Mouse (Mus musculus) hematopoietic stem cell, adult 5-6 weeks (primary cell): ENCODE measurements around the gene Arf1. TPM values are rescaled to one million over a fixed set of nuclear protein-coding genes. Genes with fewer than 3 reads are reported as not detected.

ENCODE experiments used
- ATAC-seq, 2 experiments: fragments of 125-278 bp in 1 of 2; replicated peaks in 1 of 2; 2 replicates each; pipeline ENCODE4 v1.8.0; 2016 to 2017; ENCODE audit warnings: inconsistent platforms in 2 of 2, mild to moderate bottlenecking in 2 of 2, moderate number of reproducible peaks in 2 of 2, low read depth in 1 of 2, moderate TSS enrichment in 1 of 2; ENCODE audit not compliant: low FRiP score in 2 of 2, poor library complexity in 2 of 2, severe bottlenecking in 2 of 2, insufficient read depth in 1 of 2, low TSS enrichment in 1 of 2
- total RNA-seq: library from RNA; stranded (forward); fragments of 172-1452, 232-1000 nt; gene quantifications from 2 replicates; pipeline ENCODE4 v1.2.3, GENCODE M21; 2017

Gene Arf1
- 237 and 263 TPM in 2 replicates for total RNA-seq

DNA sequence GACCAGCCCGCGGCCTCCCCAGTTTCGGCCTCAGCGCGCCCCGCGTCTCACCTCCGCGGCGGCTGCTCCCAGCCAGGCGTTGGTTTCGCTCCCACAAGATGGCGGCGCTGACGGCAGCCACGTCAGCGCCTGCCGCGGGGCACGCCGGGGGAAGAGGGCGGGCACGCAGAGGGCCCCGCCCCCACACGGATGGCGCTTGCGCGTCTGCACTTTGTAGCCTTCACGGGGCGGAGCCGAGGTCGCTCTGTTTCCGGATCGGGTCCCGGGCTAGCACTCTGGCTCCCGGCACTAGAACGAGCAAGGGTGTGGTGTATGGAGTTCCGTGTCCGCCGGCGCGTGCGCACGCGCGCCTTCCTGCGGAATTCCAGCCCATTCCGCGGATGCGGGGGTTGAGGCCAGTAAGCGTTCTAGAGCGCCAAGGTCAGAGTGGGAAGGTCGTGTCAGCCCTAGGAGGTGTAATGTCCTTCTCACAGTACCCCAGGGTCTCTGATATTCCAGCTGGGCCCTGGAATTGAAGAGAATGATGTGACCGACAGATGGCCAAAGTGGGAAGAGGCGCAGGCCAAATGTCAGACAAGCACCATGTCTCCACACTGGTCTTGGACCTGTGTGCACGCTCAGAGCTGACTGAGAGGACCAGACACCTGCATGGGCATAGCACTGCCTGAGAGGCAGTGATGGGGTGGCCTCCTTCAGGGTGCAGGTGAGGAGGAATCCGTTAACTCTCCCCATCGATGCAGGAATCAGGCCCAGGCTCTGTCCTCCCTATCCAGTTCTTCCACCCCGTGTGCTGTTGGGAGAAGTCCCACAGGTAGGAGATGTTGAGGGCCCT, at the start of gene Arf1:
Gene Arf1, minus strand, starts transcription at position 149 of the 832 bp plus-strand sequence.
- ATAC-seq: peak; percentile 83 to 87

DNA sequence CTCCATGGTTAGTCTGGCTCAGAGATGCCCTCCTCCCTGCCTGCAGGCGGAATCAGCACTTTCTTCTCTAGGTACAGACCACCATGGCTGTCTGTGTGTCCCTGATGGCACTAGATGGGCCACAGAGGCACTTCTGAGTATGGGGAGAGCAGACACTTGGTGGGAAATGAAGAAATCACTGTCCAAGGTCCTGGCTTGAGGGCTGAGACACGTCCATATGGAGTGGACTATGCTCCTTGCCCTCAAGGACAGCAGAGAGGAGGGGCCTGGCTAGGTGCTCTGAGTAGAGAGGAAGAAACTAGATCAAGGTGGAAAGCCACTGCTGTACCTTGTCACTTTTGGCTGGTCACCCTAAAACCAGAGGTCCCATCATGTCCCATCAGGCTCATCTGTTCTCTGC, 48.8 kb upstream of the Arf1 start:
- ATAC-seq: no peak

DNA sequence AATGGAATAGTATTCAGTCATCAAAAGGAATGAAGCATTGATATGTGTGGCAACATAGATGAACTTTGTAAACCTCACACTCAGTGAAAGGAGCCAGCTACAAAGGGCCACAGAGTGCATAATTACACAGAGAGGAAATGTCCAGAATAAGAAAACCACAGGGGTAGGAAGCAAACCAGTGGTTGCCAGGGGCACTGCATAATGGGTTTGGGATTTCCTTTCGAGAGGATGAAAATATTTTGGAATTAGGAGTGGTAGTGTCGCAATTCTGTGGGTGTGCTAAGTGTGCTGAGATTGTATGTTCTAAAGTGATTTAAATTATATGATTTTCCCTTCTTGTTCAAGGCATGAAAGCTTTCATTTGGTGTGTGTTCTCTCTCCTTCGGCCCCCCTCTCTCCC, 46.1 kb upstream of the Arf1 start:
- ATAC-seq: no peak

DNA sequence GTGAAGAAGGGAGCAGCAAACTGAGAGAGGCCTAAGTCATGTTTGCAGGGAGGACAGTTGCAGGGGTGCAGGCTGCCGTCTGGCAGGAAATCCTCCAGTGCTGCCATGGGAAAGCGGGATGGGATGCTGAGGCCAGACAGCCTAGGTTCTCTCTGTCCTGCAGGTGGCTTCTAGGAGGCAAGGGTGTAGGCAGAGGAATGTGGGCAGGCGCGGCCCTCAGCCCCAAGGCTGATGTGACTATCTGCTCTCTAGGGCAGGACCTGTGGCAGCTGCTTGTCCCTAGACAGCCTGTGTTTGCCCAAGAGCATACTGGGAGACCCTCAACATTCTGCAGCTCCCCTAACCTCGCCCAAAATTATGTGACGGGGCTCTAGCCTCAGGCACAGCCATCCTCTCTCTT, 38.7 kb upstream of the Arf1 start:
- ATAC-seq: no peak

DNA sequence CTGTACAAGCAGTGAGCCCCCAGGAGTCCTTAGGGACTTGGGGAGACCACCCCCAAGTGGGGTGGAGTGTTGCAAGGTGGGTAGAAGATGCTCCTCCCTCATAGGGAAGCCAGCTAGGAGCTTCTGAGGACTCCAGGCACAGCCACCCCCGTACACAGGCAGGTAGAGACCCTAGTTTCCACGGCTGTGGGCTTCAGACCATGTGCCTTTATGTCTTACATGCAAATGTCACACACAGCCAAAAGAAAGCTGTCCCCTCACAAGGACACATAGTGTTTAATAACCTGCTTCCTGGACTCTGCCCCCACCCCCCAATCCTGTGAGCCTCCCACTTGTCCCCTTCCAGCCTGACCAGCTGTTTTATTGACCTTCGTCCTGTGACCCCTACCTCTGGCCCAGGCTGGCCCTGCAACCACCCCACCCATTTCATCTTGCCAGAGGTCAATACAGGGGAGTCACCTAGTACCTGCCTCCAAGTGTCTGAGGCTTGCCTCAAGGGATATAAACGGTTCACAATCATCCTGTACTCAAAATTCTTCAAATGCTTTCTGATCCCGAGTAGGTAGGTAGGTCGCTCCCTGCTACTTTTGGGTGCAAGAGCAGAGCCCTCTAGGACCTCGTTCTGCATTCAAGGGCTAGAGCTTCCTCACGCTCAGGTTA, 37.2 kb upstream of the Arf1 start:
- no peak for ATAC-seq

DNA sequence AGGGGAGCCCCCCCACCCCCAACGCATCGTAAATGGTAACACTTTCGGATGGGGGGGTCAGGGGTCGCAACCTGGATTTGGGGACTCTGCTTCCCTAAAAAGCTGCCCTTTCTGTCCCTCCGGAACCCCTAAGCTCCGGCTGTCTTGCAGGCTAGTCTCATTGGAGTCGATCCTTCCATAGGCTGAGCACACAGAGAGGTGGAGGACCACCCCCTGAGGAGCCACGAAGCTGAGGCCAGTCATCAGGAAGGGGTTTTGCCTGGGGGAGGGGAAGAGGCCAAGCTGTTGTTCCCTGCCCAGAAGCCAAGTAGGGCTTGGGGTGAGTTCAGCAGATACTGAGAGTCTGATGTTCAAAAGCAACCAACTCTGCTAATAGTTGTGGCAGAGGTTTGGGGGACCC, 36.5 kb upstream of the Arf1 start:
- no peak for ATAC-seq

DNA sequence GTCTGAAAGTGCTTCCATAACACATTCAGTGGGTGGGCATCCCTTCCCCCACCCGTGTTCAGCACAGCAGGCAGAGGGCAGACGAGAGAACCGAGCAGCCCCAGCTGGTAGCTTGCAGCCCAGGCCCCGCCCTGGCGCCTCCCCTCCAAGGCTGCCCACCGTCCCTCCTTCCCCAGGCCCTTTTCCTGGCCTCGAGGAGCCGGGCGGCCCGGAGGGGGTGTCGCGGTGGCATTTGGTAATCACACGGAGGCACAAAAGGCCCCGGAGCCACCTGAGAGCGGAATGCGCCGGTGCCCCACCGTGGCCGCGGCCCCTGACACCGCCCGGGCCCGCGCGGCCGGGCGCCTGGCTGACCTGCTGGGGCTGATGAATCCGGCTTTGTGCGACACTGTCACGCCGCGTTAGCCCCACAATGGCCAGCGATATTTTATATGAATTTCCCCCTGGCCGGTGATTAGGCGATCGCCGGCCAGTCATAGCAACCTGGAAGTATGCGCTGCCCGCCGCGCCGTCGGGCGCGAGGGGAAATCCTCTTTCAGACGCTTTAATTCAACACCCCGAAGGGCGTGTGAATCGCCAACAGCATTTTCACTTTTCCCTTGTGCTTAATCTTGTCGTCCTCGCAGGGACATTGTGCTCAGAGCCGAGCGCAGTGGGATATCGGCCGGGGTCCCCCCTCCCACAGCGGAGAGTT, 35.9 kb upstream of the Arf1 start:
- ATAC-seq: peak; percentile 42 to 52

DNA sequence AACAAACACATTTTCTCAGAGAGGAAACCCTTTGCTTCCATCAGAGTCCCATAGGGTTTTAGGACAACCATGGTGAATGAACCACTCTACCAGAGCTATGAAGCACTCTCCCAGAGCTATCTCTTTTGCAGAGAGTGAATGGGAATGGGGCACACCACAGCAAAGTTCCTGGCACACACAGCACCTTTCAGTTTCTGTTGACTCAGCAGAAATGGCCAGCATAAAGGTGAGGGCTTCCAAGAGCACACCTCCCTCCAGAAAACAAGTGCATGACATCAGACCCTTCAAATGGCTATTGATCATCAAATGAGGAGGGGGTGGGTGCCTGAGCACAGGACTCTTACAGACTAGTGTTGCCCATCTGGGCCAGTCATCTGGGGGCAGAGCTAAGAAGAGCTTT, 34.2 kb upstream of the Arf1 start:
- no peak for ATAC-seq

DNA sequence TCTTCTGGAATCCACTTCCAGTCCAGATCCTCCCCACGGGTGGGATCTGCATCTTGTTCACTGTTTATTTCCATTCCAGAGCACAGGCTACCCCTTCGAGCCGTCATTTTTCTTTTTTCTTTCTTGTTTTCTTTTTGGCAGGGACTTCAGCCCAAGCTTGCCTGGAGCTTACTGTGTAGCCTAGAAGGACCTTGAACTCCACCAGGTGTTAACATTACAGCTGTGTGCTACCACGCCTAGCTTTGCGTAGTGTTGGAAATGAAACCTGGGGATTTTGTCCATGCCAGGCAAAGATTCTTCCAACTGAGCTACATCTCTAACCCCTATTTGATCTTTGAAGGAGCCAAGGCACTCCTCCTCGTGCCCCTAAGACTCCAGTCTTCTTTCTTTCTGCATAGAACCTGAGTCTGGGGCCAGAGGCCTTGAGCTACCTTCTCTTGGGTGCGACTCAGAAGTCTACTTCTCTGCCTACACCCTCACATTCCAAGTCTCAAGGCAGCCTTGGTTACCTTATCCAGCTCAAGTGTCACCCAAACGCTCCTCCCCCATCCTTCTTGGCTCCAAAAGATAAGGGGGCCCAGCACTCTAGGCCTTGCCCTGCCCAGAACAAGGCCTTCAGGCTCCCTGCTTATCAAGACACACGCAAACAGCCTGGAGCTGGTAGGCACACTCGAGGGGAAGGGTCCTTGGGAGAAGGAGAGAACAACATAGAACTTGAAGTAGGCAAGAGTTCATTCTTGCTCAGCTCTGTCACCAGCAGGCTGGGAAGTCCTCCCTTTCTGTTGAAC, 32.8 kb upstream of the Arf1 start:
- ATAC-seq: peak in 1 of 2 experiments; percentile 24; a peak in 1 of 4 replicates

DNA sequence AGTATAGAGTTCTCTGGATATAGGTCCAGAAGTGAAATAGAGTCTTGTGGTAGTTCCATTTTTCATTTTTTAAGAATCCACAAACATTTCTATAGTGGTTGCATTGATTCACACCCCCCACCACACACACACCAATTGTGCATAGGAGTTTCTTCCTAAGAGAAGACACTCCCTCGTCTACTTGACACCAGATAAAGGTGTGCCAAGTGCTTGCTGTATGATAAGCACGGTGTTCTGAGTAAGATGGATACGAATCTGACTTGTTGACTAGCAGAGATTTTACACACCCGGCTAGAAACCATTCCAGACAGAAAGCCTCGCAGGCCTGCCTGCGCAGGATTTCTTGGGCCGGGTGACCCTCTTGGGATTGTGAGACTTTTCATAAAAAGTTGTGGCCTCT, 31.6 kb upstream of the Arf1 start:
- ATAC-seq: no peak

DNA sequence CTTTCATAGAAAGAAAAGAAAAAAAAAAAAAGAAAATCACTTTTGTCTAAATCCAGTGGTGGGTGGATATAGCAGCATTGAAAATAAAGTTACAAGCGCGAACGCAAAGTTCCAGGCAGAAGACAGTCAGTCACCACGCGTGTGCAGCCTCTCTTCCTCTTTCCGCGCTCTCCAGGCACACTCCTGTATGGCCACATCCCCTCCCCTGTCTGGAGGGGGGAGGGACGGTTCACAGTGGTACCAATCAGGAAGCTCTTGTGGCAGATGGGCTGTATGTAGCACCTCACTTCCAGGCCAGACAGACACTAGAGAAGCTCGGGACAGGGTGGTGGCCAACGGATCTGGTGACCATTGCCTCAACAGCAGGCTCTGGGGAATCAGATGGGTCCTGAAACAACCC, 20.0 kb upstream of the Arf1 start:
- ATAC-seq: peak; percentile 81 to 91

DNA sequence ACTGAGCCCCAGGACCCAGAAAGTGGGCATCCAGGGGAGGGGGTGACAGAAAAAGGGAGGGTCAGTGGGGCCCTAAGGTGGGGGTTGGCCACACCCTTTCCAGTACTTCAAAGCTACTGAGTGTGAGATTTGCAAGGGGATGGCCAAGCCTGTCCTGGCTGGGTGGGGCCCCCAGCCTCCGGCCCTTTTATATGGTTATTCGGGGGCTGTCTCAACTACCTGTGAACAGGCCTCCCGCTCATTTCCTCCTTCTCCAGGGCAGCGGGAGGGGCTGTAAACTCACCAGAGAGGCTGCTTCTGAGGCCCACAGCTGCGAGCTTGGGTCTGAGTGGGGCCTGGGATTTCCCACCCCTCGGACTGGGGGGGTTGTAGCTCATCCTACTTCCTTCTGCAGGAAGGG, 15.8 kb upstream of the Arf1 start:
- ATAC-seq: no peak

DNA sequence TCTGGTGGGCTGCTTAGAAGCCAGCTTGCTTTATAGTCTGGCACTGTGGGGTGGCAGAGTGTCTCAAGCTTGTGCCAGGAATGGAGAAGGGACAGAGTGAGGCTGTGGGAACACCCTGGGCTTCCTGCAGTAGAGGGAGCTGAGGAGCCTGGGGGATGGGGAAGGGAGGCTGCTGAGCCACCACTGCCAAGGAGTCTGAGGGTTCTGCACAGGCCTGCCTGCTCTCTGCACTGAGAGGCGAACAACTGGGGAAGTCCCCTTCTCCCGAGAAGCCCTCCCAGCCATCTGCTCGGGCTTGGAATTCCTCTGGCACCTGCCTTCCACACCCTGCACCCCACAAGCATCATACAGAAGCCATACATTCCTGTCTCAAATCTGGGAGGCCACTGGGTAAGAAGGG, 13.8 kb upstream of the Arf1 start:
- ATAC-seq: no peak

DNA sequence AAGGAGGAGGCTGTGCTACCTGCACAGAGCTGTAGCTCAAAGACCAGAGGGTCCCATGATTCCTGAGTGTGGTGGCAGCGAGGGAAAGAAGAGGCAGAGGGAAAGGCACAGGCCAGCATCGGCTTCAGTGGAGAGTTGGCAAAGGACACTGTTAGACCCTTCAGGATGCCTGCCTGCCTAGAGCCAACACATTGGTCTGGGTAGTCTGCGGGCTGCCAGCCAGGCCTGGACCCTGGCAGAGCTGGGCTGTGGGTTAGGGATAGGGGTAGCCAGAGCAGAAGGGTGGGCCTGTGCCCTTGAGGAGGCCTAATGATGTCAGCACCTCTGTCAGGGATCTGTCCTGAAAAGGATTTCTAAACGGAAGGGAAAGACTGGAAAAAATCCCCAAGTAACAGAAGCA, 11.7 kb upstream of the Arf1 start:
- ATAC-seq: no peak

DNA sequence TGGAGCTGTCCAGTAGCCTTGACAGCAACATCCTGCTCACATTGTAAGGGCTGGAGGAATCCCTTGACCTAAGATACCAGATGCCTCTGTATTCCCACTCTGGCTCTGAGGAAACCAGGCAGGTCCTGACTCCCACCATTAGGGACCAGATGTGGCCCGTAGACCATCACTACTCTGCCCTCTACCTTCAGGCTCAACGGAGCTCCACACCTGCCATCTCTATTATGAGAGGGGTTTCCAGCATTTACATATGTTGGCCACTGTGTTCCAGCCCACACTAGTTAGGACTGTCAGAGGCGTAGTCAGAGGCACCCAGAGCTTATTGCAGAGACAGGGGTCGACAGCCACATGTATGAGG, 11.3 kb upstream of the Arf1 start:
- no peak for ATAC-seq

DNA sequence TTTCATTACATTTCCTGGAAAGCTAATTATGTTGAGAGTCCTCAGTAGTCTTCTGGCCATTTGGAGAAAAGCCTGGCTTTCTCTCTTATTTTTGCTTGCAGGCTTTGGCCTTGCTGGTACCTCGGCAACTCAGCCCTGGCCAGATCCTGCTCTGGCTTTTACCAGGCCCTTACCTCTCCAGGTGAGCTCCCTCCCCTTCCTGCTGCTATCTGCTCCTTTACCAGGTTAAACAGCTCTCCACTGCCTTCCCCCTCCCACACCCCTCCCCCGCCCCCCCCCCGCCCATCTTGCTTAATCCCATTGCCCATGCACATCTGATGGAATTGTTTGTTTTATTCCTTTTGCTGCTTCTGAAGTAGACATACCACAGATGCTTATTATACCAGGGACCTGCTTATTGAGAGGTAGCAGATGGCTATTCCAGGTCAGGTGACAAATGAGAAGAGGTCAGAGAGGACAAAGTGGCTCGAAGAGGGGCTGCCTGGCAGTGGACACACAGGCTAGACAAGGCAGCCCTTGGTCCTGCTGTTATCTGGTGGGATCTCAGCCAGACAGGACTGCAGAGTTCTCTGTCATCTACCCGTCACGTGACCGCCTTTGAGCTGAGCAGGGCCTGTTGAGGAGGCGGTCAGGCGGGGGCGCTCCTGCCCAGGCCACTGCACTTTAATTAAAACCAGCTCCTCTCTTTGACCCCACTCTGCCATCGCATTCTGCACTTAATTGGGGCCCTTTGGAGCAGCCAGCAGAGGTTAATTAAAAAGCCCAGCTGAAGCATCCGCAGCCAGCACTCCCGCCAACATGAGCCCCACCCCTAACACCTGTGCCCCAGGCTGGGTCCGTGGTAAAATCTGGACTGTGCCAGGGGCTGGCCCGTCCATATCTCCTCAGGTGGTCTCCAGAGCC, 10.7 kb upstream of the Arf1 start:
- peak; percentile 70 to 85 for ATAC-seq

DNA sequence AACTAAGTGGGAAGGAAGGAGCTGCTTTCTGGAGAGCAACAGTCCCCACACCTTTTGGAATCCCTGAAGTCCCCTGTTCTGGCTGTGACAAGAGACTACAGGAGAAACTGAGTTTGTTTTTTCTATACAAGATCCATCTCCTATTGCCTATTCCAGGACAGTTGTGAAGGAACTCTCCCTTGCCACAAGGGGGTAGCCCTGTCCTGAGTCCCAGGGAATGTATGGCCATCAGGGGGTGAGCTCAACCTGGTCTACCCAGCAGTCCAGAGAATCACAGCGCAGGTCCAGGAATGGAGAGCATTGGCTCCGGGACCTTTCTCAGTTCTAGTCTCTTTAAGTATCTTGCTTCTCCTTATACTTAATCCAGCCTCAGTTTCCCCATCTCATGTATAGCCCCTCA, 4.7 kb upstream of the Arf1 start:
- ATAC-seq: no peak
